Mouse (Mus musculus) B cell, adult 2 months (primary cell): Measurements from ENCODE around the gene Bdnf.

ENCODE experiments used
- DNase-seq, 2 experiments: peaks; one replicate each; pipeline ENCODE4 v3.0.0; 2022

Bdnf gene

GRCm38 (mm10) chr2:109674532-109674931, at the start of gene Bdnf:
Gene Bdnf (plus strand): TSS chr2:109674700.
- DNase-seq, result no peak

- DNase-seq, result no peak
Measured at GRCm38 (mm10) chr2:109626864-109627263, 47.6 kb upstream of the Bdnf start.

- no peak for DNase-seq
Measured at GRCm38 (mm10) chr2:109673509-109674455, 718 bp upstream of the Bdnf start.

GRCm38 (mm10) chr2:109675051-109675450, 551 bp downstream of the Bdnf start:
- no peak for DNase-seq

GRCm38 (mm10) chr2:109675973-109676617, 1.6 kb downstream of the Bdnf start:
- no peak for DNase-seq

- no peak for DNase-seq
Measured at GRCm38 (mm10) chr2:109676618-109676974, 2.1 kb downstream of the Bdnf start.

- no peak for DNase-seq
Measured at GRCm38 (mm10) chr2:109677221-109678089, 3.0 kb downstream of the Bdnf start.

GRCm38 (mm10) chr2:109678090-109678409, 3.5 kb downstream of the Bdnf start:
- DNase-seq, result no peak

GRCm38 (mm10) chr2:109678454-109678853, 4.0 kb downstream of the Bdnf start:
- no peak for DNase-seq

- no peak for DNase-seq
Measured at GRCm38 (mm10) chr2:109679446-109679845, 4.9 kb downstream of the Bdnf start.

- no peak for DNase-seq
Measured at GRCm38 (mm10) chr2:109681071-109681470, 6.6 kb downstream of the Bdnf start.

- DNase-seq, result no peak
Measured at GRCm38 (mm10) chr2:109688661-109689060, 14.2 kb downstream of the Bdnf start.

- no peak for DNase-seq
Measured at GRCm38 (mm10) chr2:109692266-109693177, 18.0 kb downstream of the Bdnf start.

- DNase-seq, result no peak
Measured at GRCm38 (mm10) chr2:109693178-109694115, 18.9 kb downstream of the Bdnf start.

GRCm38 (mm10) chr2:109694116-109694837, 19.8 kb downstream of the Bdnf start:
- DNase-seq, result no peak

- no peak for DNase-seq
Measured at GRCm38 (mm10) chr2:109694838-109695225, 20.3 kb downstream of the Bdnf start.

GRCm38 (mm10) chr2:109697151-109697550, 22.7 kb downstream of the Bdnf start:
- DNase-seq, result no peak

GRCm38 (mm10) chr2:109700291-109700690, 25.8 kb downstream of the Bdnf start:
- no peak for DNase-seq

- no peak for DNase-seq
Measured at GRCm38 (mm10) chr2:109703588-109703987, 29.1 kb downstream of the Bdnf start.

- no peak for DNase-seq
Measured at GRCm38 (mm10) chr2:109704053-109704452, 29.6 kb downstream of the Bdnf start.
